Mouse (Mus musculus): Measurements from ENCODE around the gene Cse1l.

The Cse1l gene

DNA sequence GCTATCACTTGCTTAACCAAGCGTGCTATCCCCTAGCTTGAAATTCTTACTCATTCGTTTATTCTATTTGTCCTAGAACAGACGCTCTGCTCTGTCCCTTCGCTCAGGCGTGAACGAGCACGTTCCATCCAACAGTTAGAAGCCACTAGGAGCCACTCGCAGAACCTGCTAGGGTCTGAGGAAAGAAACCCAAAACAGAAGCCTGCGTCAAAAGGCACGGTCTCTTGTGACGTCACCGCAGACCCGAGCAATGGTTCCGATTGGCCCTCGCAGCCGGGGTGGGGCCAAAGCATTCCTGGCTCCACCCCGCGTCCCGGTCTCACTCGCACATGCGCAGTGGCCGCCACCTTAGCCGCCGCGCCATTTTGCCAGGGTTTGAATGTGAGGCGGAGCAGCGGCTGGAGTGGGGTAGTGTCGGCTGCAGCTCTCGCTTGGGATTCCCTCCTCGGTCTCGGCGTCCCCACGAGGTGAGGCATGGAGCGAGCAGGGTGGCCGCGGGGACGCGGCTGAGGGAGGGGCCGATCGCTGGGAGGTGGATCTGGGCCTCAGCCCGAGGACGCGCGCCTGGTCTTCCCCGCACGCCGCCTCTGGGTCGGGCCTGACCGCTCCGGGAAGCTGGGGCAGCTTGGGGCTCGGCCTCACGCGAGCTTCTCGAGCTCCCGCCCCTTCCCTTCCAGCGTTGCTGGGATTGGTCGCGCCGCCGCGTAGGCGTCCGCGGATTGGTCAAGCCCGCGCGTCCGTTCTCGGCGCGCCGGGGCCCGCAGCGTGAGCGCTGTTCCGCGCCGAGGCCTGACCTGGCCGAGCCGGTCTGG, at the start of gene Cse1l:
TSS of gene Cse1l (plus strand) at position 330 of the 812 bp plus-strand sequence.
- peak; percentile 99 for DNase-seq (ENCODE audit: extremely low spot score)

DNA sequence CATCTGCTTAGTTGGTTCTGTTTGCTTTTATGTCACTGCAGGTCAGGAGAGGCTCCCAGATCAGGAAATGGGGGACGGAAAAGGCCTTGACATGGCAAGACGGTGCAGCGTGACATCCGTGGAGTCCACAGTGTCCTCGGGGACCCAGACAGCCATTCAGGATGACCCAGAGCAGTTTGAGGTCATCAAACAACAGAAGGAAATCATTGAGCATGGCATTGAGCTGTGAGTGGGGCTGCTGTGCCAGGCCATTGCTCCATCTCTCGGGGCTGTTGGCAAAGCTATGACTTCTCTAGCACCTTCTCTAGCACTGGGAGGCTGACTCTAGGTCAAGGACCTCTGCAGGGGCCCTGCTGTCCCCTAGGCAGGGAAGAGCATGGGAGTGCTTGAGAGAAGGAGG, 49.5 kb upstream of the Cse1l start:
- DNase-seq (ENCODE audit: extremely low spot score), result no peak

DNA sequence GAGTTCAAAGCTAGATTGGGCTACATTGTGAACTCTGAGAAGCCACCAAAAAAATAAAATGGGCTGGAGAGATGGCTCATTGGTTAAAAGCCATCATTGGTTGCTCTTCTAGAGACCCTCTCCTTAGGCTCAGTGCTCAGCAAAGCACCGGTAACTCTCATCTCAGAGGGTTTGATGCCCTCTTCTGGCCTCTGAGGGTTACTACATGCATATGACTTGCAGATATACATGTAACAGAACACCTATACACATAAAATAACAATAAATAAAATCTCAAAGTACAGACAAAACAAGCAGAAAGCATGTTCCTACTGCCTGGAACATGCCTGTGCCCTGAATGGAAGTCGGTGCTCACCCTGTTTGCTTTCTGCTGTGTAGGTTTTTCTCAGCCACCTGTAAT, 48.7 kb upstream of the Cse1l start:
- DNase-seq (ENCODE audit: extremely low spot score), result no peak

DNA sequence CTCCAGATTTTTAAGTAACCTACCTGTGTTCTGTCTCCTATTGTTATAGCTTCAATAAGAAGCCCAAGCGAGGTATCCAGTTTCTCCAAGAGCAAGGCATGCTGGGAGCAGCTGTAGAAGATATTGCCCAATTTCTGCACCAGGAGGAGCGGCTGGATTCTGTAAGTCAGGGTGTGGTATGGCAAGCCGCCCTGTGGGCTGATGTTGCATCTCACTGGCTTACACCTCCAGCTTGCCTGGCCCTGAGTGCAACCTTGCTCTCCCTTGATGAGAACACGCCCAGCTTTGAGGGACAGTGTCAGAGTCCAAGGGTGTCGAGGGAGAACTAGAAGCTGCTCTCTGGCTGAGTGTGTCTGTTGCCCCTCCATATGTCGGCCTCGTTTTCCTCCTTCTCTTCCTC, 46.6 kb upstream of the Cse1l start:
- DNase-seq (ENCODE audit: extremely low spot score), result no peak

DNA sequence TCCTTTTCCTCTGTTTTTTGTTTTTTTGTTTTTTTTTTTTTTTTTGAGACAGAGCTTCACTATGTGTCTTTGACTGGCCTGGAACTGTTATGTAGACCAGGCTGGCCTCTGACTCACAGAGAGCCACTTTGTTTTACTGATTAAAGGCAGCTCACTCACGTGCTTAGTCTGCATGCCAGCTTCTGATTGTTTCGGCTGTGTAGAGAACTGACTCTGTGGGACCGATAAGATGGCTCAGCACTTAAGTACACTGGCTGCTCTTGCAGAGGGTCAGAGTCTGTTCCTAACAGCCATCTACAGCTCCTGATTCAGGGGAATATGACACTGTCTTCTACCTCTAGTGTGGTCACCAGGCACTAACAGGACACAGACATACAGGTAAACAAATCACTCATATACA, 43.3 kb upstream of the Cse1l start:
- no peak for DNase-seq (ENCODE audit: extremely low spot score)

DNA sequence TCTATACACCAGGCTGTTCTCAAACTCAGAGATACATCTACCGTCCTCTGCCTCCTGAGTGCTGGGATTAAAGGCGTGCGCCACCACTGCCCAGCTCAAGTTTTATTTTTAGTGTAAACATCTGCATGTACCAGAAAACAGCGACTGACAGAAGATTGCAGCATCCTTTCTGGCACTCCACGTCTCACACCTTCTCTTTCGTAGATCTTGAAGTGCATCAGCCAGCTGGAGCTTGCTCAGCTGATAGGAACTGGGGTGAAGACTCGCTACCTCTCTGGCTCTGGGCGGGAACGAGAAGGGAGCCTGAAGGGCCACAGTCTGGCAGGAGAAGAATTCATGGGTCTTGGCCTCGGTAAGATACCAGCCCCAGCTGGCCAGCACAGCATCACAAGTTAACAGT, 40.4 kb upstream of the Cse1l start:
- no peak for DNase-seq (ENCODE audit: extremely low spot score)

DNA sequence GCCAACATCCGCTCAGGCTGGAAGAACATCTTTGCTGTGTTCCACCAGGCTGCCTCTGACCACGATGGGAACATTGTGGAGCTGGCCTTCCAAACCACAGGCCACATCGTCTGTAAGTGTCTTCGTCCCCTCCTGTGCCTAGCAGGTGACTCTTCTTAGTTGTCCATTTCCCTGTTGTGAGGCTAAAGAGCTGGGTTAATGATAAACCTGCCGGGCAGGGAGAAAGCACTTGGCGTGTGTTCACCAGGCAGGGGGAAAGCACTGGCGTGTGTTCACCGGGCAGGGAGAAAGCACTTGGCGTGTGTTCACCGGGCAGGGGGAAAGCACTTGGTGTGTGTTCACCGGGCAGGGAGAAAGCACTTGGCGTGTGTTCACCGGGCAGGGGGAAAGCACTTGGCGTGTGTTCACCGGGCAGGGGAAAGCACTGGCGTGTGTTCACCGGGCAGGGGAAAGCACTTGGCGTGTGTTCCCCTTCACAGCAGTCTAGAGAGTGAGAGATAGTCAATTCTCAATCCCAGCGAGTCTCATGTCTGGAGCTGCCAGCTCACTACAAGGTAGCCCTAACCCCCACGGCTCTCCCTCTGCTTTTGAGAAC, 35.5 kb upstream of the Cse1l start:
- DNase-seq (ENCODE audit: extremely low spot score), result no peak

DNA sequence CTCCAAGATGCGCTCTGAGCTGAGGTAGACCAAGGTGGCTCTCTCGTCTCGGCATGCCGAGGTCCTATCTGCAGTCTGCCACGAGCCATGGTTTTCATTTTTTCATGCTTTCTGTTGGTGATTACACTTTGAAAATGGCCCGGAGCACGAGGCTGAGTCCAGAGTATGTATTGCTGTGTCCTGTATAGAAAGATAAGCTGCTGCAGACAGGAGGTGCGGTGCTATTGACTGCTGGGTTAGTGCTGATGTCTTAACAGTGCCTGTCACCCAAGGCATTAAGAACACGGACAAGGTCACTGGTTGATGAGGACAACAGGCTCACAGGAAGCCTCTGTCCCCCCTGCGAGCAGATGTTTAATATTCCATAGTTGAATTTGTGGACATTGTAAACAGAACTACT, 34.9 kb upstream of the Cse1l start:
- no peak for DNase-seq (ENCODE audit: extremely low spot score)

DNA sequence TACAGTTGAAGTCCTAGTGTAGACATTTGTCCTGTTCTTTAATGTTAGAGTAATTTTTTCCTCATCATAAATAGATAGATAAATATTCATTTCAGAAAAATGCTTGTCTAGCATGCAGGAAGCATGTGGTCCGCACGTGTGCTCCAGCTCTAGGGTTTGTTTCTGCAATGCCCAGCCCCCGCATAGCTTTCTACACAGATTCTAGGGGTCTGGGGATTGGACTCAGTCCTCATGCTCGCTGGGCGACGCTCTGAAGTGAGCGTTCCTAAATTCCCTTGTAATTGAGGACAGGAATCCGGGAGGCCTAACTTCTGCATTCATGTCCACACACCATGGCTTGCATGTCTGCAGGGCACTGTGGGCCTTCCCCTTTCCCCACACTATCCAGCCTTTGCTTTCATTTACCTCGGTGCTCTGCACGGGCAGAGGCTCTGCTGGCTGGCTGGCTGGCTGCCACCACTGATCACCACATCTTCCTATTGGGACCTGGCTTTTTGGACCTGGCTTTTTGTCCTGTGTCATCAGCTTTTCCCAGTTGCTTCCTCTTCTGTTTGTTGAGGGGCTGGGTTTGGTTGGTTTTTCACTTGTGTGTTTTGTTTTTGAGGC, 31.1 kb upstream of the Cse1l start:
- no peak for DNase-seq (ENCODE audit: extremely low spot score)

DNA sequence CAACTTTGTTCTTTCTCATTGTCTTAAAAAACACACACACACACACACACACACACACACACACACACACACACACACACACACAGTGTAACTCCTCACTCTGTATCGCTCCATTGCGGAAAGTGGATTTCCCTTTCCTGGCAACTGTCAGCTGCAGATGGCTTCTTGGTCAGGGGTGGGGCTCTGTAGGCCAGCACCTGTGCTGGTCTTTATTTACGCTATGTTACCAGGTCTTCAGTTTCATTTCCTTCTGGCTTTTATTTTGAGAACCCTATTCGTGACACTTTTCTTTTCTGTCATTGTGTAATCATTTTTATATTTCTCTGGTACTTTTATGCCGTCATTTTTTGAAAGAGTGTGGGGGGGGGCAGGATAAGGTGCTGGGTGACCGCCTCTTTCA, 30.3 kb upstream of the Cse1l start:
- DNase-seq (ENCODE audit: extremely low spot score), result no peak

DNA sequence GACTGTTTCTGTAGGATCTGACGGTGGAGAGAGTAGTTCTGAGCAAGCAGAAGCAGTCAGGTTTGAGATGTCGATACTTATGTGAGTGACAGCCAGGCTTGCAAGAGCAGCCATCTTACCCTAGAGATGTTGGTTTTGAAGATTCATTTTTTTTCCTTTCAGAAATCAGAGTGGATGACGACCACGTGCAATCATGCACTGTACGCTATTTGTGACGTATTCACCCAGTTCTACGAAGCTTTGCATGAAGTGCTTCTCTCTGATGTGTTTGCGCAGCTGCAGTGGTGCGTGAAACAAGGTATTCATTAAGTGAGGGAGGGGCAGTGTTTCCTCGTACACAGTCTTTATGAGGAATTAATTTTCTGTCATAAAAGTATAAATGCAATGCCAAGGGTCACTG, 29.5 kb upstream of the Cse1l start:
- DNase-seq (ENCODE audit: extremely low spot score), result no peak

DNA sequence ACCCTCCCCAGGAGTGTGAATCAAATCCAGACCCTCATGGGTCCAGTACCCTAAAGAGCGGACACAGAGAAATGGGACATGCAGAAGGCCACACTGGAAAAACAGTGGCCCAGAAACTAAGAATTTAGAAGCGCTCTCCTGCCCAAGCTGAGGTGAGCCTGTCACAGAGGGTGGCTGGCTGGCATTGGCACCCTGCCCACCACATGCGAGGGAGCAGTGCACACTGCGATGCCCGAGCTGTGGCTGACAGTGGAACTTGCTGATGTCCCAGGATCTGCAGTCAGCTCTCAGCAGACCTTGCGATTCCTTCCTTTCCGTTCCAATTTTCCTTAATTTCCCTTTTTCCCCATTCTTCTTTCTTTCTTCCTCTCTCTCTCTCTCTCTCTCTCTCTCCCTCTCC, 20.8 kb upstream of the Cse1l start:
- DNase-seq (ENCODE audit: extremely low spot score), result no peak

DNA sequence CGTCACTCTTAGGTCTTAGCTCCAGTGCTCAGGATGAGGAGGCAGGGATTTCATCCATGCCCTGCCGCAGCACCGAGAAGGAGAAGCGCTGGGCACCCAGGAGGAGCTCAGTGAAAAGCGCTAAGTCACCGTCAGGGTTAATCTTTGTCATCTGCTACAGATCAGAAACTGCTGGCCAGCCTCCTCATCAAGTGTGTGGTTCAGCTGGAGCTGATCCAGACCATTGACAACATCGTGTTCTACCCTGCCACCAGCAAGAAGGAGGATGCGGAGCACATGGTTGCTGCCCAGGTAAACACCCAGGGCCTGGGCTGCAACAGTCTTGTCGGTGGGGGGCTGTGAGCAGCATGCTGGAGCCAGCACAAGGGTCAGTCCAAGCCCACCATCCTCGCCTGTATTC, 20.2 kb upstream of the Cse1l start:
- DNase-seq (ENCODE audit: extremely low spot score), result no peak

DNA sequence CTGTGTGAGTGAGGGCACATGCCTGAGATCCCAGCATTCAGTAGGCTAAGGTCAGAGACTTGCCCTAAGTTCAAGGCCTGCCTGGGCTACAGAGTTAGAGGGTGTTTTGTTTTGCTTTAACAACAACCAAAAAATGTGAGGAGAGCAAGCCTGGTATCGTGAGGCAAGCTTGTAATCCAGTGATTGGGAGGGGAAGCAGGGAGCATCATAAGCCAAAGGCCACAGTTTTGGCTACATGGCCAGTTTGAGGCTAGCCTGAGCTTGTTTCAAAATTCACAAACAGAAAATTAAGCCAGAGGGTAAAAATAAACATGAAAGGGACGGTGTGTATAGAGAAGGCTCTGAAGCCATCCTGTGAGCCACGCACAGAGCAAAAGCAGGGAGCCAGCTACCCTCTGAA, 19.6 kb upstream of the Cse1l start:
- DNase-seq (ENCODE audit: extremely low spot score), result no peak

DNA sequence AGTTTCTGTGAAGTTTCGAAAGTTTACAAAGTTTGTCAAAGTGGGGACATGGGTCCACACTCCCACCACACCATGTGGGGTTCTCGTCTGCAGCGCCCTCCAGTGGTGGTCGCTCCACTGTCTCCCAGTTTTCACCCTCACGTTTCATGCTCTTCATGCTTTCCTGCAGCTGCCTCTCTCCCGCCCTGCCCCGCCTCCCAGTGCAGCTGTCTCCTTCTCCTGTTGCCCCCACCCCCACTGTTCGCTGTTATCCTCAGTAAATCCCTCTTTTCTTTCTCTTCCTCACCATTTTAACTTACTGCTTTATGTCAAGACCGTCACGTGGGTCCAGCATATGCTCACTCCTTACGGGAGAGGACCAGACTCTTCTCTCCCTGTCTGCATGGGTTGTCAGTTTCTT, 18.0 kb upstream of the Cse1l start:
- no peak for DNase-seq (ENCODE audit: extremely low spot score)

DNA sequence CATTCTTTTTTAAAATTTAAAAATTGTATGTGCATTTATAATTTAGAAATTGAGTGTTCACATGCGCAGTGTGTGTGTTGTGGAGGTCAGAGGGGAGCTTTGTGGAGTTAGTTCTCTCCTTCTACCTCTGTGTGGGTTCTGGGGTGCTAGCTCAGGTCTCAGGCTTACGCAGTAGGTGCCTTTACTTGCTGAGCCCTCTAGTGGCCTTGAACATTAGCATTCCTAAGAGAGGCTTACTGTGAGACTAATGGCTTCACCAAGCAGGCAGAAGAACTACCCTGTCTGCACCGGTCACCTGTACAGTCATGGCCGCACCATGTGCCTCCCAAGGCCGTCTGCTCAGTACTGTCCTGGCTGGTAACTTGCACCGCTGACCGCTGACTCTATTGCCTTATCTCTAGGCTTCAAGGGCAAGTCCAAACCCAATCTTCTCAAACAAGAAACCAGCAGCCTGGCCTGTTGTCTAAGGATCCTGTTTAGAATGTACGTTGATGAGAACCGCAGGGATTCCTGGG, 14.4 kb upstream of the Cse1l start:
- no peak for DNase-seq (ENCODE audit: extremely low spot score)

DNA sequence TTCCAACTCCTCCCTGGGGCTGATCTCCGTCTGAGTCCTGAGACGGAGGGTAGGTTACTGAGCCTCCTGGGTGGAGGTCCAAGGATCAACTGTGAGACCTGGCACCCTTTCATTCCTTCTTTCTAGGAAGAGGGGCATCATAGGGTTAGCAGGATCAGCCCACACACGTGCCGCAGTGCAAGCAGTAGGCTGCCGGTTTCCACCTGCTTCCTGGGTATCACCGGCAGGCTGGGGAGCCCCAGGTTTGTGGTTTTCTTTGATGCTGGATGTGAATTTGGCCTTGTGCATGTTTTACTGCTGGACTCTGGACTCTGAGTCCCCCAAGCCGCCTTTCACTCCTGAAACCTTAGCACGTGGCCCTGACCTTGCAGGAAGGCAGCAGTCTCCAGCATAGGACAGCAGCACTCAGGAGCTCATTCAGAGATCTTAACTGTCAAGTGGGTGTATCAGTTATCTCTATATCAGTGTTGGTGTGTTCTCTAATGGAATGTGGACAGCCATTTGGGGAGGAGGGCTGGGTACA, 13.6 kb upstream of the Cse1l start:
- no peak for DNase-seq (ENCODE audit: extremely low spot score)

DNA sequence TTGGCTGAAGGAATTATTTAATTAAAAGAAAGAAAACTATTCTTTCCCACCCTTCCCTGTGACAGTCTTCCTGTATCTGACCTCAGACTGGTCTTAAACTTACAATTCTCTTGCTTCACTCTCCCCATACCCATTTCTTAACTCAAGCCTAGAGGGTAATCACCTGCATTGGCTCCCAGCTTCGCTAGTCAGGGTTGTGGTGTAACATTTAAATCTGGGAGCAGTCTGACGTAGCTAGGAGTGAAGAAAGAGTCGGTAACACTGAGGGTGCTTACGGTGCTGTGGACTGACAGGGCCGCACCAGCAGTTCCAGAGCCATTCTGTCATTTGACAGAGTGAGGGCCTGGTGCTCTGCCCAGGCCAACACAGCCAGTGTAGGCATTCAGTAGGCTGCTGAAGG, 12.8 kb upstream of the Cse1l start:
- DNase-seq (ENCODE audit: extremely low spot score), result no peak

DNA sequence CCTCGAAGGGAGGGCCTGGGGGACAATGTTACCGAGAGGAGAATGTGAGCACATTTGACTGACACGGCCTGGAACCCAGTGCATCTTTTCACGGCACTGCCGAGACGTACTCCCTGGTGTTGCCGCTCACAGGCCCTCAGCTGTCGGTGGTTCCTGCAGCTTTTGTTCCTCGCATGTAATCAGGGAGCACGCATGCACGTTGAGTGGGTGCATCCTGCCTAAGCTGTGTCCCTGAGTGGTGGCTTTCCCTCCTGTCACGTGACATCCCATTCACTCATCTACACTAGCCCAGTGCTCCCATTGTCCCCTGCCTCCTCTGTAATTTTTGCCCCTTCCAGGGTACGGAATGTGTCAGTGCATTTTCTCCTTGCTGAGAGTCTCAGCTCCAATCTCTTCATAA, 9.5 kb upstream of the Cse1l start:
- no peak for DNase-seq (ENCODE audit: extremely low spot score)

DNA sequence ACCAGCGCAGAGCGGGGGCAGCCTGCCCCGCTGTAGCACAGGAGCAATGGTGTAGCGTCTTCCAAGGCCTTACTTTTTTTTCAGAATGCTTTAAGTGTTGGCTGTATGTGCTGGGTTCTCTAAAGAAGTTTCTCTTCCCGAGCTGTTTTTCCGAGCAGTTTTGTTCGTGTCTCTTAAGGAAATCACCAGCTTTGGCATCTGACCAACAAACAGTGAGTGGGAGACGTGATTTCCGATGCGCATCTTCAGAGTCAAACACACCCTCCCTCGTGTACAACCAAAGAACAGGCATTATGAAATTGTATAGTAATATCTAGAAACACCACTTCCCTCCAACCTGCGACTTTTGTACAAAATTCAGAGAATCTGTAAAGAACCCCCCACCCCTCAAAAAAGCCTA, 8.9 kb upstream of the Cse1l start:
- no peak for DNase-seq (ENCODE audit: extremely low spot score)

DNA sequence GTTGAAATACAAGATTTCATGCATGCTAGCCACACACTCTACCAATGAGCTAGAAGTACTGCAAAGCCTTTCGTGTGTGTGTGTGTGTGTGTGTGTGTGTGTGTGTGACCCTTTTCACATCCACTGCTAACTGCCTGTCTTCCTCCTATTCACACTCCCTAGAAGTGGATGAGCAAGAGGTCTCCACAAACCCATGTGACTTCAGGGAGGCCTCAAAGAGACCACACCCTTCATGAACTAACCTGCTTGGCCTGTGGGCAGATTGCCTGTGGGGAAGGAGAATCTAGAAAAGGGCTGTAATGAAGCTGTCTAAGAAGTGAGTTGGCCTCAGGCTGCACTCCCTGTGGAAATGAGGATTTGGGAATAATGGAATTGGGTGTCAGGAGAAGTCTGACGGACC, 6.7 kb upstream of the Cse1l start:
- no peak for DNase-seq (ENCODE audit: extremely low spot score)

DNA sequence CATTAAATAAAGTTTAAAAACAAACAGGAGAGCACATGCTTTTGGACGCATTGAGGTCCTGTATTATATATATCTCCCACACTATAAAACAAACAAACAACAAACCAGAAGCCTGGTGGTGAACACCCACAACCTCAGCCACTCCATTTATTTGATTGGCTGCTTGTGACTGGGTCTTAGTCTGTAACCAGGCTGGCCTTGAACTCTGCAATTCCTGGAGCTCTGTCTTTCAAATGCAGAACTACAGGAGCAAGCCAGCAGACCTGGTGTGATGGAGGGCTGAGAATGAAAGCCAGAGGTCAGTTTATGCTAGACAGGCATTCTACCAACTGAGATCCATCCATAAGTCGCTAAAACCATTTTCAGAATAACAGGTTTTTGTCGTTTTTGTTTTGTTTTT, 6.1 kb upstream of the Cse1l start:
- DNase-seq (ENCODE audit: extremely low spot score), result no peak
